Mouse (Mus musculus) kidney, adult 18-20 months (tissue): Measurements from ENCODE around the gene Tex14.
"Not testable (repeated sequence)": the region's sequence is repeated elsewhere in the genome, so short reads cannot be mapped to it uniquely, and the experiment has no call there.

Experiments used
- DNase-seq: peaks from one replicate; pipeline ENCODE4 v3.0.0; 2021

Gene Tex14

DNA sequence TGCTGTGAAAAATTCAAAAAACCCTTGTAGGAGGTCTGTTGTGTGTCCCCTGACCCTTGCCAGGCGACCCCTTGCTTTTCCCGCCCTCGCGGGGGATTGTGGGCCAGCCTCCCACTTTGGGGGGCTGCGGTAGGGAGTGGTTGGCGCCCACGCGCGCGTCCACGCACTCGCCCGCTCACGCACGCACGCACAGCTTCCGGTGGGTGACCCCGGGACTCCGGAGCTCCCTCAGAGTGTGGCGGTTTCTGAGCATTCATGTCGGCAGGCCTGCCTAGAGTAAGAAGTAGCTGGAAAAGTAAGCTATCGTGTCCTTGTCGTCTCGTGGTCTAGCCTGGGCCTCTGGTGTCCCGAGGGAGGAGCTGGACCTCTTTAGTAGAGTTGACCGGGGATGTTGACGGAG, at the start of gene Tex14, which contains the start of gene Rad51c:
TSS of gene Tex14 (plus strand) at position 190 of the 400 bp plus-strand sequence.
TSS of gene Rad51c (minus strand) at position 79 of the 400 bp plus-strand sequence.
- peak; percentile 3 for DNase-seq

DNA sequence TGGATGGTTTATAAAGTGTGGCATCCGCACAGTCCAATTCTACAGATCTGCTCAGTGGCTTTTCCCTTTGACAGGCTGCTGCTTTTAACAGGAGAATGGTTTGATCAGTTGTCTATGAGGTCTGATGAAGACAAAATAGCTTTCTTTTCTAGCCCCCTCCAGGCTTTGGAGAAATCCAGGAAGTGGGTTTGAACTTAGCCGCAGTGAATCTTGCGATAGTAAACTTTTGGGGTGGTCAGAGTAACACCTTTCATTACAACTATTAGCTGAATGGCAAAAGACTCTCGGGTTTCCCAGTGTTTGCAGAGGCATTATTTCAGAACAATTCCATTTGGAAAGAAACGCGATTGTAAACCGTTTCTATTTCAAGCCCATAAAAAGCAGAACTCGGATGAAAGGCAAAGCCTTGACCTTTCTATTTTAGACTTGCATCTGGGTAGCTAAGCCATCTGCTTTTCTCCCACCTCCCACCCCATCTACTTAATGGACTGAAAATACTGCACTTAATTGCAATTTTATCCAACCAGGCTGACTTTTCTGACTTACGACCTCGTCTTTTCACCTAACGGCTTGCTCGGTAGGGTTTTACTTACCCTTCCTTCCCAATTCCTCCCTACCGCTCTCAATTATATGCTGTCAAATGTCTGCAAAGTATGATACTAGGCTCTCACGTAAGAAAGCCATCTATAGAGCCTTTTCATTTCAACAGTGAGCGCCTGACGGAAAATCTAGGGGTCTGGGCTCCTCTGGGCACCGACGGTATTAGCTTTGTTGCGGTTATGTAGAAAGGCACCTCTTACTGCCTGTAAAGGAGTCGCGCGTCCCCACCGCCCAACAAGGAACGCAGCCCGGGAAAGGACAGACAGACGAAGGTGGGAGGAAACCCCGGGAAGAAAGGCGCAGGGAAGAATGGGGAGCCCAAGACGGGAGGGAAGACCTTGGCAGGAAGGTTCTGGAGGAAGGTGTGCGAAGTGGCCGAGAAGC, 47.3 kb upstream of the Tex14 start:
- DNase-seq: peak; percentile 8

DNA sequence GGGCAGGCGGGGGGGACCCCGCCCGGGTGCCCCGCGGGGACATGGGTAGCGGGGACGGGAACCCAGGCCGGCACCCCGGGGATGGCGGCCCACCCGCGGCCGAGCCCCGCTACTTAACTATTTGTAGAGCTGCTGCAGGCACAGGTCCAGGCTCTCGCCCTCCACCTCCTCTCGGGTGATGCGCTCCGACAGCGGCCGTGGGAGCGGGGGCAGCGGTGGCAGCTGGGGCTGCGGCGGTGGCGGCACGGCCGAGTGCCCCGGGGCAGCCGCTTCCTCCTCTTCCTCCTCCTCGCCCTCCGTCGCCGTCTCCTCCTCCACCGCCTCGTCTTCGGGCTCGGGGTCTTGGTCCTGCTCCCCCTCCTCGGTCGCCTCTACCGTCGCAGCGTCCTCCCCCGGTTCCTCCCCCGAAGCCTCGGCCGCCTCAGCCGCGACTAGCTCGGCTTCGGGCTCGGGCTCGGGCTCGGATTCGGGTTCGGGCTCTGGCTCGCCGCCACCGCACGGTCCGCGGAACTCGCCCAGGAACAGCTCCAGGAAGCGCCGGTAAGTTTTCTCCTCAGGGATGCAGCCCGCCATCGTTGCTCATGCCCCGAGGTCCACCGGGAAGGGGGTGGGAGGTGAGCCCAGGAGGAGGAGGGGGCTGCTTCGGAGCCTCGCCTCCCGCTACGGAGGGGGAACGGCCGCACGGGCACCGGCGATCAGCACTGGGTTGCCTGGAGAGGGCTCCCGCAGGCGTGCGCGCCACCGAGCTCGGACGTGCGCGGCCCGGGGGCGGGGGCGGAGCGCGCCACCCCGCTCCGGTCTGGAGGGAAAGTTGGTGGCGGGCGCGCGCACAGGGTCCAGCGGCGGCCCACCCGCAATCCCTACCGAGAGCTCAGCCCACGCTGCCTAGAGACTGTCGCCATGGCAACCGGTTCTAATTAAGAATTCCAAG, 46.3 kb upstream of the Tex14 start, which contains the start of gene Ppm1e:
TSS of gene Ppm1e (minus strand) at position 693 of the 931 bp plus-strand sequence.
- peak; percentile 71 for DNase-seq

DNA sequence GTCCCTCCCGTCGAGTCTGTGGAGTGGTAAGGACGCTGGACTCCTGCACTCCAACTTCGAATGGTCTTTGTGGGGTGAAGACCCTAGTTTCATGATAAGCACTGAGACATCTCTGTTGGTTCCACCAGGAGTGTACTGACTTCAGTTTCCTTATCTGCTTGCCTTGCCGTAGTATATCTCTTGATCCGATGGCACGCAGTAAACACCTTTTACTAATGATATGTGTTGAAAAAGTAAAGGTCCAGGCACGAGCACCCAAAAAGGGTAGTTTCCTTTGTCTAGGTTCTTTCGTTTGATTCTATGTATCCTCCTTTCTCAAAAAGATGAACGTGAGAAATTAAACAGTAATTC, 45.6 kb upstream of the Tex14 start:
- DNase-seq: no peak

DNA sequence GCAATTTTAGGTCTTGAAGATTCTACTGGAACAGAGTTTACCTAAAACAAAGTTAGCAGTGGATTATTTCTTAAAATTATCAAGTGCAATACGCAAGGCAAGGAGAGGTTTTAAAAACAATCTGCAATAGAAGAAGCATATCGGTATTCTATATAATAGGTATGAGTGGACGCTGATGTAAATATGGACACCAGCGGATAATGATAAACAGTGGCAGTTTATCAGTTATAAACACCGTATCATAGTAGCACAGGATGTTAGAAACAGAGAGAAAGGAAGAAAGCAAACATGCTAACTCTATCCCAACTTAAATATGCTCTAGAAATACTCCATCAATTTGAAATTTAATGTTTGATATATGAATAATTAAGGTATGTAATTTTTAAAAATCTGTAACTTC, 39.7 kb upstream of the Tex14 start:
- no peak for DNase-seq

DNA sequence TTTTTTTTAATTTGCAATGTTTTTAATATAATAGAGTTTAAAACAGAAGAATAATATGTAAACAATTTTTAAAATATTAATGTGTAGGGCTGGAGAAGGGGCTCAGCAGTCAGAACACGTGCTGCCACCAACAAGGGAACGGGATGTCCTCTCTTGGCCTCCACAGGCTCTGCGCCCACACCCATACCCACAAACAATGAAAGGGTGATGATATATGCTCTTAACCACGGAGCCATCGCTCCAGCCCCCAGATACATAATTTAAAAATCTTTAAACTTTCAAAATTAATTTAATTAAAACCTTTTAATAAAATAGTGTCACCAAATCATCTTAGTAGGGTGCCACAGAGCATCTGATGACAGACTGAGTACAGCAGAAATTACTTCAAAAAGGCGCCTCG, 37.8 kb upstream of the Tex14 start:
- no peak for DNase-seq

DNA sequence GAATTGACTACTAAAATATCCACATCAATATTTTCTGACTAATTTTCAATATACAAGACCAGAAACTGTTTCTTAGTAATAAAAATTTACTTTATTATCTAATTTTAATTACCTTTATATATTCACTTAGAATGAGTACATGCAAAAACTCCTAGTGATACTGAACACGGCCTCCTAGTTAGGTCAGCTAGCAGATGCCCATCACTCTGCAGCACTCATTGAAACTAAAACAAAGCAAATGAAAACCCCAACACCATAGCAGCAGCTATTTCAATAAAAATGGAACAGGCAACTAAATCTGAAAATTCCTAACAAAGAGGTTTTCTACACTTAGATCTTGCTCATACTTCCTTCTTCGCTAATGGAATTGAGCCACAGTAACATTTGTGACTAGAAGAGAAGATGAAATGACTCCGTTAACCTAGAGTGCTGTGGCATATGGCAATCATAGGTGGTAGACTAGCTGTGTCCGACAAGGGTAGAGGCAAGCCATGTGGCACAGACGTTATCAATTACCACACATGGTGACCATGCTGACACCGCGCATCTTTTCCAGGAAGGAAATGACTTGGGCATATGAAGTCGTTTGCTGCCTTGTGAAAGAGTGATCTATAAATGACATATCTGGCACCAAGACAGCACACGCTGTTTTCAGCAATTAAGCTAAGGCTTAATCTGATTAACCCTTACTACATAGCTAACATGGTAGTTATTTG, 36.8 kb upstream of the Tex14 start:
- DNase-seq: no peak

DNA sequence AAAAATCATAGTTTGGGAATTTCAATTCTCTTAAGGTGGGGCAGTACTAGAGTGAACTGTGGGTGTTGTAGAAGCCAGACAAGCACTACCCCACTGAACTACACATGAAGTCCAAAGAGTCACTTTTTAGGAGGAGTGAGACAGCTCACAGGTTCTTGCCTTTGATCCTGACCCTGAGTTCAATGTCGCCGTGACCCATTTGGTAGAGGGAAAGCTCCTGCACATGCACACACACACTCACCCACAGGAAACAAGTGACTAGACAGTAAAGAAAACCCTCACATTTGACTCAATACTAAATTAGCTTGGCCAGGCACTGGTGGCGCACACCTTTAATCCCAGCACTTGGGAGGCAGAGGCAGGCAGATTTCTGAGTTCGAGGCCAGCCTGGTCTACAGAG, 20.3 kb upstream of the Tex14 start:
- DNase-seq: no peak

DNA sequence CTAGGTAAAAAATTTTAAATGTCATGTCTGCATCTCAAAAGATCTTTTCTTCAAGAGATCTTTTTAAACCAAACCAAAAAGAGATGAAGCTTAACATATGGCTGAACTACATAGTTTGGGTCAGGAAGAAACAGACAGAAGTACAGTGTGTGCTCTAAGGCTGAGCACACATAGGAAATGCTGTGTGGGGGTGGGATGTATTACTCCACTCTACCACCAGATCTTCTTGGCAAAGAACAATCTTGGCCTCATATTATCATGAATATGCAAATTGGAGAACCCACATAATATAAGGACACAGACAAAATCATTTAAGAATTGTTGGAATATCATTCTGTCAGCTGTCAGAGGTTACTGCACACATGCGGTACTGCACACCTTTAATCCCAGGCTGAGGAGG, 19.2 kb upstream of the Tex14 start:
- DNase-seq: no peak

DNA sequence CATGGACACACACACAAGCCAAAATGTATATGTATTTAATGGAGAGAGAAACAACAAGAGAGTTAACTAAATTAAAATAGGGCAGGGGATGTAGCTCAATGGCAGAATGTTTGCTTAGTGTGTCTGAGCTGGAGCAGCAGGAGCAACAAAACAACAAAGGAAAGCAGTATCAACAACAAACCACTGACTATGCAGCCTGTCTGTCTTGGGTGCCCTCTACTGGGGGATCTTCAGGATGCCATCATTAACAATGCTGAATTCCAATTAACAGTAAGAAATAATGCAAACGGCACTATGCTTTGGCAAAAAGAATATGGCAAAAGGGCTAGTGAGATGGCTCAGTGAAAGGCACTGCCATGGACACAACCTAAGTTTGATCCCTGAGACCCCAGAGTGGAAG, 11.0 kb upstream of the Tex14 start:
- DNase-seq: peak; percentile 25

DNA sequence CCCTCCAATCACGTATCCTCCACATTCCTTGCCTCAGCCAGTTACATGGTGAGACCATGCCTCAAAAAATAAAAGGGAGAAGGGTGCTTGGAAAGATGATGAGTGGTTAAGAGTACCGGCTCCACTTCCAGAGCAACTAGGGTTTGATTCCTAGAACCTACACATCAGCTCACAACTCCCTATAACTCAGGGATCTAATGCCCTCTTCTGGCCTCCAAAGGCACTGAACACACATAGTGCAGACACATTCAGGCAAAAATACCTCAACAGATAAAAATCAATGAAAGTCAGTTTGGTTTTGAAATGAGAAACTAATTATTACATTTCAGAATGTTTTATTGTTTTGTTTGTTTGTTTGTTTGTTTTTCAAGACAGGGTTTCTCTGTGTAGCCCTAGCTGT, 6.5 kb upstream of the Tex14 start:
- DNase-seq: no peak

DNA sequence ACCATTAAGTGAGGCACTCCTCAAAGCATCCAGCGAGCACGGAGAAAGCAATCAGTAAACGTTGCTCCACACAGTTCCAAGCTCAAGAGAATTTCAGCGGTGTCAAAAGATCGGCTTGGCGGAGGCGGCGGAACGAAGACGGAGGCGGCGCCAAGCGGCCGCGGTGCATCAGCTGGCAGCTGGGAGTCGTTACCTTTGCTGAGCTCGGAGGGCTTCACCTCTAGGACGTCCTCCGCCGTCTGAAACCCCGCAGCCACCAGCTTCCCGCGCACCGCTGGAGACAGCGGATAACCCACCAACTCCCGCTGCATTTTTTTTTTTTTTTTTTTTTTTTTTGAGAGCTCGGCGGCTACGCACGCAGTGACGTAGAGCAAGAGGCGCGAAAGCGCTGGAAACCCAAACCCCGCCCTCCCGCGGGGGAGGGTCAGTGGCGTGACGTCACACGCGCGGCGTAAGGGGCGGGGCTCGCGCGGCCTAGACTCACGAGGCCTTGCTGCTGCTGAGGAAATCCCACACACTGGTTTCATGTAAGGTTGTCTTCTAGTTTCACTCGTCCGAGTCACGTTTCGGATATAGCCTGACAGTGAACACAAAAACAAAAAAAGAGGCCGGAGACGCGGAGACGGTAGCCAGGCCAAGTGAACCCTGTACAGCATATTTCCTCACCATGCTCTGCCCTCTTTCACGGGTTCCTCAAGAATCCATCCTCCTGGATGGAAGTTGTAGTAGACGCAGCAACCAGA, 583 bp upstream of the Tex14 start:
- DNase-seq: peak; percentile 97

DNA sequence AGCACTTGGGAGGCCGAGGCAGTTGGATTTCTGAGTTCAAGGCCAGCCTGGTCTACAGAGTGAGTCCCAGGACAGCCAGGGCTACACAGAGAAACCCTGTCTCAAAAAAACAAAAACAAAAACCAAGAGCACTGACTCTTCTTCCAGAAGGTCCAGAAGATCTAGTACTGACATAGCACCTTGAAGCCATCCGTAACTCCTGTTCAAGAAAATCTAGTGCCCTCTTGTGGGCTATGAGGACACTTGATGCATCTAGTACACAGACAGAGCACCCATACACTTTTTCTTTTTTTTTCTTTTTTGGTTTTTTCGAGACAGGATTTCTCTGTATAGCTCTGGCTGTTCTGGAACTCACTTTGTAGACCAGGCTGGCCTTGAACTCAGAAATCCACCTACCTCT, 8.5 kb downstream of the Tex14 start:
- not testable (repeated sequence) for DNase-seq

DNA sequence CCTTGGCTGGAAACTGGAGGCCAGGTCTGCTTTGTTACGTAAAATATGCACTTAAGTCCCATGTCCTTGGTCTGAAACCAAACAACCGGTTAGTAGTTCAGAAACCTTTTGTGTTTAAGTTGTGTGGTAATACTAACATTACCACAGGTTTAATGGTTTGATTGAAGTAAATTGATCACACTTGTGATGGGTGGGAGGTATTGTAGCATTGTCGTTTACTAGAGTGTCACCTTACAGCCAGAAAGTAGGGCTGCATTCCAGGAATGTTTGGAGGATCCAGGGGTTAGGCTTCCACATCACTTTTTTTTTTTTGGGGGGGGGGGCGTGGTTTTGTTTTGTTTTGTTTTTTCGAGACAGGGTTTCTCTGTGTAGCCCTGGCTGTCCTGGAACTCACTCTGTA, 11.3 kb downstream of the Tex14 start:
- no peak for DNase-seq

DNA sequence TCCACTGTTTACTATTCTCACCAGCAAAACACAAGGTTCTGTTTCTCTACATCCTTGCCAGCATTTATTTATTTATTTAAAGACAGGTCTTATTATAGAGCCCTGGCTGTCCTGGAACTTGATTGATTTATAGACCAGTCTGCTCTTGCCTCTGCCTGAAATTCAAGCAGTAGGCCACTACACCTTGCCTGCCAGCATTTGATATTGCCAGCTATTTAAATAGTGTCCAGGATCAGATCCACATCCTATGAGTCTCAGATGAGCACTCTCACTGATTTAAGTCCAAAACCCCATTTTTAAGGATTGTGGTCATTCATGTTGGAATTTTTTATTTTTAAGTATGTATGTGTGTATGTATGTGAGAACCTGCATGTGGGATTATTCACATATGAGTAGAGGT, 16.0 kb downstream of the Tex14 start:
- no peak for DNase-seq

DNA sequence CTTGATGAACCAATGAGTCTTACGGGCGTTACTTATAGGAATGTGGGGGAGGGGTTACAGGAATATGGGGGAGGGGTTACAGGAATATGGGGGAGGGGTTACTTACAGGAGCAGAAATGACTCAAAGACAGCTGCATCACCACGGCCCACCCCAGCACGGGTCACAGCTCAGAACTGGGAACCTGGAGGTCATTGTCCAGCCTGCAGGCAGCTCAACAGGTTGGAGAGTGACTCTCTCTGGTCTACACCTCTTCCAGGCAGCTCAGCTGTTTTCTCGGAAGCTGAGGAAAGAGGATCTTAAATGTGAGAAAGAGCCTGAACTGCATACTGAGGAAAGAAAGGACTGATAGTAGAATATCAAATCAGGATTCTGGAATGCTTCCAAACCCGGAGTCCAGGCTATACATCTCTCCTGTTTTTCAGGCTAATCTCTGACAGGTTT, 16.9 kb downstream of the Tex14 start:
- no peak for DNase-seq

DNA sequence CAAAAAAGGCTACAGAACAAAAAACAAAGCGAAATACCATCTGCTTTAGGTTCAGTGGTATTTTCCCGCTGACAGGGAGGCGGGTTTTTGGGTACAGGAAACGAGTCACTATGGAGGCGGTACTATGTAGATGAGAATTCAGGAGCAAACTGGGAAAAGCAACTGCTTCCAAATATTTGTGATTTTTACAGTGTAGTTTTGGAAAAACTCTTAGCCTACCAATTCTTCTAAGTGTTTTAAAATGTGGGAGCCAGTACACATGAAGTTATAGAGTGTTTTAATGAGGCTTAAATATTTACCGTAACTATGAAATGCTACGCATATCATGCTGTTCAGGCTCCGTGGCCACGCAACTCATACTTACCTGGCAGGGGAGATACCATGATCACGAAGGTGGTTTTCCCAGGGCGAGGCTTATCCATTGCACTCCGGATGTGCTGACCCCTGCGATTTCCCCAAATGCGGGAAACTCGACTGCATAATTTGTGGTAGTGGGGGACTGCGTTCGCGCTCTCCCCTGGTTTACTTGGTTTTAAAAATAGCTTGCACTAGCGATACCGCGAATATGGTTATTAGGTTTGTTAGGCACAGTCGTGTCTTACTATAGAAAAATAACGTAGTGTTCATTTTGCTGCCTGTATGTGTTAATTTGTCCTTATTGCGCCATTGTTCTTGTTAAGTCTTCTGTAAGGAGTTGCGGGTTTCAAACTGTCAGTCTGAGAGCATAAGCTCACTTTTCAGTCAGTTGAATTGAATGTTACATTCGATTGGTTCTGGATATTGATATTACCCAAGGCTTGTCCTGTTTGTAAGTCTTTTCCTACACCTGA, 17.9 kb downstream of the Tex14 start:
- peak; percentile 88 for DNase-seq

DNA sequence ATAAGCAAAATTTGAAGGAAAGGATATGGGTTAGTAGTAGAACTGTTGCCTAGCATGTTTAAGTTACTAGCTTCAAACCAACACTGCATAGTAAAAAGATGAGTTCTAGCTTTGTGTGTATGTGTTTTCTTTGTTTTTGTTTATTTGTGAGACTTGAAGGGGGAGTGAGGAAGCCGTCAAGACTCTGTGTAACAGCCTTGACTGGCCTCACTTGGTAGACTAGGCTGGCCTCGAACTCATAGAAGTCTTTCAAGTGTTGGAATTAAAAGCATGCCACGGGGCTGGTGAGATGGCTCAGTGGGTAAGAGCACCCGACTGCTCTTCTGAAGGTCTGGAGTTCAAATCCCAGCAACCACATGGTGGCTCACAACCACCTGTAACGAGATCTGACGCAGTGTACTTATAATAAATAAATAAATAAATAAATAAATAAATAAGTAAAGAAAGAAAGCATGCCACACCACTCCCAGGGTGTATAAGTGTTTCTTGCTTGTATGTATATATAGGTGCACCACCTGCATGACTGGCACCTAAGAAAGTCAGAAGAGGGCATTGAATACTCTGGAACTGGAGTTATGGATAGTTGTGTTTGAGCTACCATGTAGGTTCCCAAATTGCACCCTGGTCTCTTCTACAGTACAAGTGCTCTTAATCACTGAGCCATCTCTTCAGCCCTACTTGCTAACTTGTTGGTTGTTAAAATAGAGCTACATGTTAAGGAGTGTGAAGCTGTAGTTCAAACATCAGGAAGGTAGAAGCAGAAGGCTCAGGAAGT, 18.9 kb downstream of the Tex14 start:
- no peak for DNase-seq

DNA sequence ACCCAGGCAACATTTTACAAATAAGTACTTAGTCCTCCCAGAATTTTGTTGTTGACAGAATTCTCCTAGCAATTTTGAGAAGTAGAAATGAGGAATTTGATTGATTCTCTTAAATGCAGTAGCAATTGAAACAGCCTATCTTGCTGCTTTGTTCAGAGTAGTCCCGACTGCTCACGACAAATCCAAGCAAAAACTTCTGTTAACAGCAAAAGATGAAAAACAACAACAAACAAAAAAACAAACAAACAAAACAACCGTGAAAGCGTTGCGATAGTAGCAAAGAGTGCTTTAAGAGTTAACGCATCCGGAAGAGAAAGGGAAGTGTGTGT, 21.2 kb downstream of the Tex14 start:
- no peak for DNase-seq
